Mouse (Mus musculus): ENCODE data around the gene Iffo1.

Iffo1 gene

DNA sequence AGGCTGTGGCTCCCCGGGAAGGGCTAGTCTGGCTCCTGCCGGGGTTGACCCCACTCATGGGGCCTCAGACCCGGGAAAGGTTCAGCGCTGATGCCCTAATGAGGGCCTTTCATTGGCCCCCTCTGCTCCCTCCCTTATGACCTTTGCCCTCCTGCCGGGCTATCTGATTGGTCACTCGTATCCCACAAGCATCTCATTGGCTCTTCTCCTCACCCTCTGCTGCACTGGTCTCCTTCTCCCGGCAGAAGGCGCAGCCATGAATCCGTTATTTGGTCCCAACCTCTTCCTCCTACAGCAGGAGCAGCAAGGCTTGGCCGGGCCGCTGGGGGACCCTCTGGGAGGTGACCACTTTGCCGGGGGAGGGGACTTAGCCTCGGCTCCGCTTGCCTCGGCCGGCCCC, at the start of gene Iffo1:
TSS of gene Iffo1 (plus strand) at position 241 of the 400 bp plus-strand sequence.
- WGBS = under 1% methylated on average over 16 of the region's 16 CpGs

DNA sequence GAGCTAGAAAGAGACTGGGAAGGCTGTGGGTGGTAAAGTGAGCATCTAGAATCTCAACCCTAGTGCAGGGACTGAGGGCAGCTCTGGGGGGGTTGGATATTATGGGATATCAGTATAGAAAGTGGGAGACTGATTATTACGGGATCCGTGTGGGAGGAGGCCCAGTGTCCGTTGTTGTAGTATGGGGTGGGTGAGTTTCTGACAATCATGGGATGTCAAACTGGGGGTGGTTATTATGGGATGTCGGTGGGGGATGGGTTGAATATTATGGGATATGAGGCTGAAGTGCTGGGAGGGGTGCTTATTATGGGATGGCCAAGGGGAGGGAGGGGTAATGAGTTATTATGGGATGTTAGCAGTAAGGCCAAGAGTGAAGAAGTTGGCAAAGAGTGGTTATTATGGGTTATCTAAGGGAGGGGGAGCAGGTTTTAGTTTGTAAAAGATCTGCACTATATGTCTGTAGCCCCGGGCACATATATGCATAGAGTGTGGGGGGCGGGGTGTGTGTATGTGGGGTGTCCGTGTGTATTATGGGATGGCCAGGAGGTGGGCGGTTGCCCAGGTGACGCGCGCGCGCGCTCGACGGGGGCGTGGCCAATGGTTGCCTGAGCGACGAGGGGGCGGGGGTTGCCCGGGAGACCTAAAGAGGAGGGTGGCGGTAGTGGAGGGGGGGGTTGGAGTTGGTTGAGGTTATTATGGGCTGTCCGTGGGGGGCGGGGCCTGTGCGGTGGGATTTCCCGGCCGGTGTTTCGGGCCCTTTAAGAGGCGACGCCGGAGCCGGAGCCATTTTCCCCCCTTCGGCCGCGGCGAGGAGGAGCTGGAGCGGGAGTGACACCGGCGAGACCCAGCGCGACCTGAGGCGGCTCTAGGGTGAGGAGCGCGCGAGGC, 49.4 kb upstream of the Iffo1 start, which contains the start of gene Chd4:
TSS of gene Chd4 (plus strand) at position 591 of the 888 bp plus-strand sequence.
- WGBS = 1% methylated on average over 44 of the region's 45 CpGs

DNA sequence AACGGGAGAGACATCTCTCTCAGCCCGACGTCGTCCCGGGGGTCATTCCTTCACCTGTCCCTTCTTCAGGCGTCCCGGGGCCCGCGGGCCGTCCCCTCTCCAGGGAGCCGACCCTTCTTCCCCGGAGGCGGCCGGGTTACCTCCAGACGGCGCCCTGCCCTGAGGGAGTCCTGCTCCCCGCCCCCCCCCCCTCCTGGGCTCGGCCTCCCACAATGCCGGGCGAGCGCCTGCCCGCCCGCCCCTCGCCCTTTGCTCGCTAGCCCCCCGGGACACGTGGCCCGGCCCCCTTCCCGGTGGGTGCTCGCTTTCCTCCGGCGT, 48.8 kb upstream of the Iffo1 start:
- 1% methylated on average over 27 of the region's 32 CpGs for WGBS

- under 1% methylated on average over 43 of the region's 44 CpGs for WGBS
Measured at GRCm38 (mm10) chr6:125096597-125097345, 48.3 kb upstream of the Iffo1 start.

DNA sequence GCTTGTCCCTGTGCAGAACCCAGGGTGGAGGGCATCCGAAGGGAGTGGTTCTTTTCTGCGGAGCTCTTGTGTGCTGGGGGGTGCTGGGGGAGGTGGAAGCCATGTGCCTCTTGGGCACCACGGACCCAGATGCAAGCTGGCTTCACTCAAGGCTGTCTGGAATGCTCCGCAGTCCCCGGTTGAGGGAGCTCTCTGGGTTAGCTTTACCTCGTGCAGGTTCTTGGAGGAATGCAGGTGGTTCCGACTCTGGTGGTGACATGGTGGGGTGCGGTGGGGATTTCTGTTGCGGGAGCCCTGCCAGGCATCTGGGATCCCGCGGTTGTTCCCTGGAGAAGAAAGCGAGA, 47.7 kb upstream of the Iffo1 start:
- 1% methylated on average over 12 of the region's 12 CpGs for WGBS

DNA sequence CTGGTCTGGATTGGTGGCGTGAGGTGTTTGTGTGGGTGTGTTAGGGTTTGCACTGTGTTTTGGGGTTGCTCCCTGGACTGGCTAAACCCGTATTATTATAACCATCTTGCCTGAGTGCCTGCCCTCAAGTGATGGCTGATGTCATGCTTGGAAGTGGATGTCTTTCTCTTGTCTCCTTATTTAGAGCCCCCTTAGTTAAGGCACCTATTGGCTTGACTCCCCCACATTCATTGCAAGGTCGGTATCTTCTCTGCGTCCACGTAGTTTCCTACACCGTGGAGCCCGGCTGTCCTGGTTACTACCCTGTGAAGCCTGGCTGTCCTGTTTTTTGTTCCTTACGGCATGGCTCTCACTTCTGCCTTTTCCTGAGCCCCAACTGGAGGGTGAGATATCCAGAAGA, 47.1 kb upstream of the Iffo1 start:
- 23% methylated on average over 8 of the region's 8 CpGs for WGBS

- WGBS = 22% methylated on average over 3 of the region's 3 CpGs
Measured at GRCm38 (mm10) chr6:125098513-125098912, 46.5 kb upstream of the Iffo1 start.

DNA sequence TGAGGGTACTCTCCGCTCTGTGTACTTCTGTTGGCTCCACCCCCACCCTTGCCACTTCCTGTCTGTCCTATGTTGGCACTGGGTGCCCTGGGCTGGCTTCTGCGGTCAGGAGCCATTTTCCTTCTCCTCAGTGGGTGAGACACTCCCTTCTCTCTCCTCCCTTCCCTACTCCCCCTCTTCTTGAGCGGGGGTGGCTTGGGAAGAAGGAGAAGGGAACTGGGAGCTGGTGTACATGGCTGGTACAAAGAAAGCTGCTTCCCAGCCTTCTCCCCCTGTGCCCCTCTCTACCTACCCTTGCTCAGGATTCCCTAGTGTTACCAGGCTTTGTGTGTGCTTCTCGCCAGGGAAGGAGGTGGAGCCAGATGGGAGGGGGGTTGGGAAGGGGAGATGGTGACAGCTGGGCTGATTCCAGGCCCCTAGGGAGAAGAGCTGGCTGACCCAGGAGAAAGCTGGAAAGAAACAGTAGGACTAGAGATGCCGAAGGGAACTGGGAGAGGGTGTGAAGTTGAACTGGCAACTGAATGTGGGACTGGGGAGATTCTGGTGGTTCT, 45.5 kb upstream of the Iffo1 start:
- WGBS = 15% methylated on average over 5 of the region's 5 CpGs

DNA sequence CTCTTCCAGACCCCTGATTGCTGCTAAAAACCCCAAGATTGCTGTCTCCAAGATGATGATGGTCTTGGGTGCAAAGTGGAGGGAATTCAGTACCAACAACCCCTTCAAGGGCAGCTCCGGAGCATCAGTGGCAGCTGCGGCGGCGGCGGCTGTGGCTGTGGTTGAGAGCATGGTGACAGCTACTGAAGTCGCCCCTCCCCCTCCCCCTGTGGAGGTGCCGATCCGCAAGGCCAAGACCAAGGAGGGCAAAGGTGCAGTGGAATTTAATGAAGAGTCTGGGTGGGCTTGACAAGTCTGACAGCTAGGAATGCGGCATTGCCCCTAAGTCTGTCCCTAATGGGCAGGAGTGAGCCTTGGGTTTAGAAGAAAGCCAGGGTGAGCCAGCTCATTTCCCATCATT, 43.6 kb upstream of the Iffo1 start:
- WGBS = 83% methylated on average over 9 of the region's 9 CpGs

DNA sequence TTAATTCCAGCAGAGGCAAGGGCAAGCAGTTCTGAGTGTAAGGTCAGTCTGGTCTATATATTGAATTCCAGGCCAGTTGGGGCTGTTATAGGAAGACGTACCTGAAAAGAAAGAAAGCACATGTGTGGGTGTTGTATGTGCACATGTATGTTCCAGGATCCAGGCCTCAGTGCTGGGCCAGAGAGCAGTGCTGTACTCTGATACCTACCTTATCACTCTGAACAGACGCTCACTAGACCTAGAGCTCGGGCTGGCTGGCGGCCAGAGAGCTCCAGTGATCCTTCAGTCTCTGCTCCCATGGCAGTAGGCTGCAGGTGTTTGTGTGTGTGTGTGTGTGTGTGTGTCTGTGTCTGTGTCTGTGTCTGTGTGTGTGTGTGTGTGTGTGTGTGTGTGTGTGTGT, 40.8 kb upstream of the Iffo1 start:
- WGBS = 74% methylated on average over 4 of the region's 4 CpGs

DNA sequence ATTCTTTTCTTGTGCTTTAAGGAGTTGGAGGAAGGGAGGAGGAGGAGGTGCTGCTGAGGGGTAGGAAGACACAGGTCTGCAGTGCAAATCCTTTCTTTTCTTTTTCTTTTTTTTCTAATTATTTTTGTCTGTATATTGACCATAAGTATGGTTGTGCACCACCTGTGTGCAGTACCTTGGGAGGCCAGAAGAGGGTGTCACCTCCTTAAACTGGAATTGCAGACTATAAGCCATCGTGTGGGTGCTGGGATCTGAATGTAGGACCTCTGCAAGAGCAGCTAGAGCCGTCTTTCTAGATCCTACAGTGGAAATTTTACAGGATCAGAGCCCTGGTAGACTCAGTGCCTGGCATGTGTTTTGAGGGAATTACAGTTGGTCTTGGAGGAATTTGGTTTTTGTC, 37.3 kb upstream of the Iffo1 start:
- 93% methylated on average over 2 of the region's 2 CpGs for WGBS

GRCm38 (mm10) chr6:125109371-125109770, 35.7 kb upstream of the Iffo1 start:
- WGBS = 86% methylated on average over 14 of the region's 14 CpGs

DNA sequence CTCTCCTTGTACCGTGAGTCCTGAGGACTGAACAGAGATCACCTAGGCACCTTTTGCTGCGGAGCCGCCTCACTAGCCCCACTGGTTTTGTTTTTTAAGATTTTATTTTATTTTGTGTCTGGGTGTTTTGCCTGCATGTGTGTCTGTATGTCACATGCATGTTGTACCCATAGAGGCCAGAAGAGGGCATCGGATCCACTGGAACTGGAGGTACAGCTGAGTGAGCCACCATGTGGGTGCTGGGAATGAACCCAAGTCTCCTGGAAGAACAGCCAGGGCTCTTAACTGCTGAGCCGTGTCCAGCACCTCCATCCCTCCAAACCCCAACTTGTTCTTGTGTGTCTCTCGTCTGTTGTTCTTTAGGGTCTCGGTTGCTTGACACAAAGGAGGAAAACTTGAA, 34.1 kb upstream of the Iffo1 start:
- WGBS = 75% methylated on average over 7 of the region's 7 CpGs

DNA sequence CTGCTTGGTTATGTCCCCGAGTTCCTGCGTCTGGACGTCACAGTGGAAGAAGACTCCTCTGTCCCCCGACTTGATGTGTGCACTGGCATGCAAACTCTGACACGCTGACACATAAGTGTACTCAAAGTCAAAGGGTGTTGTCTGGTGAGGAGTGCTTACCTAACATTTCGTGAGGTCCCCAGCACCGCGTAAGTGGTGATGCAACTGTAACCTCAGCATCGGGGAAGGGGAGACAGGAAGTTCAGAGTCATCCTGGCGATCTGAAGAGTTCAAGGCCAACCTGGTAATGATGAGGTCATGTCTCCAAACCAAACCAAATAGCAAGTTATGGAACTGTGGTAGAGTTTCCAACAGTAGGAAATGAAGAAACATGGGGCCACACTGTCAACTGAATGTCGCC, 32.5 kb upstream of the Iffo1 start:
- WGBS = 88% methylated on average over 11 of the region's 11 CpGs

GRCm38 (mm10) chr6:125119387-125119786, 25.7 kb upstream of the Iffo1 start:
- WGBS = 76% methylated on average over 8 of the region's 8 CpGs

DNA sequence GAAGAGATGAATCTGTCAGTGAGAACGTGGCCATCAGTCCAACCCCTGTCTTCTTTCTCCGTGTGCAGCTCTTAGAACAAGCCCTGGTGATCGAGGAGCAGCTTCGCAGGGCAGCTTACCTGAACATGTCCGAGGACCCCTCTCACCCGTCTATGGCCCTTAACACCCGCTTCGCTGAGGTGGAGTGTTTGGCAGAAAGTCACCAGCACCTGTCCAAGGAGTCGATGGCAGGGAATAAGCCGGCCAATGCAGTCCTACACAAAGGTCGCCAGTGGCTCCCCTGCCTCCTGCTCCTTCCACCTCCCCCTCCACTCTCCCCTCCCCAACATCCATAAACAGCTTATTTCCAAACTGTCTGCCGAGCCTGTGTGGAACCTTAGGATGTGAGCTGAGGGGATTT, 16.3 kb upstream of the Iffo1 start:
- 81% methylated on average over 12 of the region's 12 CpGs for WGBS

- 81% methylated on average over 20 of the region's 20 CpGs for WGBS
Measured at GRCm38 (mm10) chr6:125129710-125130402, 15.2 kb upstream of the Iffo1 start.

- under 1% methylated on average over 66 of the region's 66 CpGs for WGBS
Measured at GRCm38 (mm10) chr6:125131302-125132156, 13.5 kb upstream of the Iffo1 start, which contains the start of gene Nop2. Nop2 (plus strand) TSS chr6:125131909.

DNA sequence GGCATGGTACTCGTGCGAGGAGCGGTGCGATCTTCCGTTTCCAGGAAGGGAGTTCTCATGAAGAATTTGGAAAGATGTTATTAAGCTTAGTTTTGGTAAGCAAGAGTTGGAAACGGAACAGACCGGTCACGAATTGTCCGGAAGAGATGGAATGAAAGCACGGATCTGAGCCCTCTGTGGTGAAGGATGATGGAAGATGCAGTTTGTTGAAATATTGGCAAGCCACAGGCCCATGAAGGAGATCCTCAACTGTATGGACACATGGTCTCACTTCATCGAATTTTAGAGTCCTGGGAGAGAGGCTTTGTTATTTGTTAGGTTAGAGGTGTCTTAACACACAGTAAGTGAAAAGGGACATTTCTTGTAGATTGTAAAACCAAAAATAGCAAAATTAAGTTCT, 12.6 kb upstream of the Iffo1 start:
- WGBS = 5% methylated on average over 11 of the region's 11 CpGs

DNA sequence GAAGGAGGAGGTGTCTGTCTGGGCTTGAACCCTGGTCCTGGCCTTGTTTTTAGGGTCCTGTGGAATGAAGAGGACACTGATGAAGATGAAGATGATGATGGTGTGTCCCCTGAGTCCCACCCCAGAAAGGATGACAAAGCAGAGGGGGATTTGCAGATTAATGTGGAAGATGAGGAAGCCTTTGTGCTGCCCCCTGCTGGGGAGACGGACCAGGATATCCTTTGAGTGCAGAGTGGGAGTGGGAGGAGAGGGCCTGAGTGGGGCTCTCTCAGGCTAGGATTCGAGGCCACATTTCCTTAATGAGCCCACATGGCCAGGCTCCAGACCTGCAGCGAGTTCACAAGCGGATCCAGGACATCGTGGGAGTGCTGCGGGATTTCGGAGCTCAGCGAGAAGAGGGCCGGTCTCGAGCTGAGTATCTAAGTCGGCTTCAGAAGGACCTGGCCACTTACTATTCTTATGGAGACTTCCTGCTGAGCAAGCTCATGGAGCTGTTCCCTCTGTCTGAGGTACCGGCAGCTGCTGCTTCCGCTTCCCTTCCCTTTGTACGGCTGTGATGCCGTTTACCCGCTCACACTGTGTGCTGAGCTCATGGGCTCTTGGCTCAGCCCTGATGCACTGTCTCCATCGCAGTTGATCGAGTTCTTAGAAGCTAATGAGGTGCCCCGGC, 7.9 kb upstream of the Iffo1 start:
- WGBS = 74% methylated on average over 19 of the region's 19 CpGs

DNA sequence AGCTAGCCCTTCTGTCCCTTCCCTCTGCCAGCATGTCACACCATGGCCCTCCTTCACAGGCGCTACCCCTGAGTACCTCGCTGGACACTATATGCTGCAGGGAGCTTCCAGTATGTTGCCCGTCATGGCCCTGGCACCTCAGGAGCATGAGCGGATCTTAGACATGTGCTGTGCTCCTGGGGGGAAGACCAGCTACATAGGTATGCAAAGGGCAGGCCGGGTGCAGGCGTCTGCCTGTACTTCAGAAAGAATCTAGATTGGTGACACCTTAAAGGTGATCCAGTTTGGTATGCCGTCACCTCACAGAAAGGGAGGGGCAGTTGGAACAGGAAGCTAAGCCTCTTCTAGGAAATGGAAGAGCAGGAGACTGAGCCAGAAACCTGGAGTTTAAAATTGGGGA, 5.3 kb upstream of the Iffo1 start:
- 90% methylated on average over 7 of the region's 7 CpGs for WGBS

Data from cerebral cortex, adult 2 months (tissue).